Mouse (Mus musculus): Measurements from ENCODE around the gene D630045J12Rik.

Gene D630045J12Rik

DNA sequence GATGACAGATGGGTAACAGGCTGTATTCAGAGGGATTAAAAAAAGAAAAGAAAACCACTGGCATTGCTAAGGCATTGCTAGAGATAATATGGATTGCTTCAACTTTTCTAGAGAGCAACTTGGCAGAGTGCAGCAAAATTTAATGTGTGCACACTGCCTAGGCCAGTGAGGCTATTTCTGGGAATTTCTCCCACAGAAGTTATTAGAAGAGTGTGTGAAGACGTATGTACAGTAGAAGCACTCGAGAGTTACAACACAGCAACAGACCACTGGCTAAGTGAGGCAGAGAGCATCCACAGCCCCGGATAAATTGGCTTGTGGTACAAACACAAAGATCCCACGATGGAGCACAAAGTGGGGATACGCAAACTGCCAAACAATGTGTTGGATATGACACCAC is 11.0 kb downstream of the D630045J12Rik start:
- no peak for DNase-seq (ENCODE audit: low read depth, low spot score)

DNA sequence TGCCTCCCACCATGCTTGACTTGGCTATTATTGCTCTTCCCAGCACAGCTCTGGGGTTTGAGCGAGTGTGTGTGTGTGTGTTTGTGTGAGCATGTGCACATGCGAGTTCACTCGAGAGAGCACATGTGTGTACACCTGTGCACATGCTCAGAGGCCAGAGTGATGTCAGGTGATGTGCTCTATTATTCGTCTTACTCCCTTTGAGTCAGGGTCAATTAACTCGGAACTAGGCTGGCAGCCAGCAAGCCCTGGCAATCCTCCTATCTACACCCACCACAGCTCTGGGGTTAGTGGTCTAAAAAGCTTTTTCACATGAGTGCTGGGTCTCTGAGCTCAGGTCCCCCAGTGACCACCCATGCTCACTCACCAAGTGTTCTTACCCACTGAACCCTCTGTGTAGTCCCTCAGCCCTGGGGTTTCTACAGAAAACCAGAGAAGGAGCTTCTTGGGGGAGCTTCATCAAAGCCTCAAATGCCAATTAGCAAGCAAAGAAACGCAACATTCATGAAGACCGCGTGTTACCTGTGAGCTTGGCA is 11.4 kb downstream of the D630045J12Rik start:
- DNase-seq (ENCODE audit: low read depth, low spot score) = no peak

DNA sequence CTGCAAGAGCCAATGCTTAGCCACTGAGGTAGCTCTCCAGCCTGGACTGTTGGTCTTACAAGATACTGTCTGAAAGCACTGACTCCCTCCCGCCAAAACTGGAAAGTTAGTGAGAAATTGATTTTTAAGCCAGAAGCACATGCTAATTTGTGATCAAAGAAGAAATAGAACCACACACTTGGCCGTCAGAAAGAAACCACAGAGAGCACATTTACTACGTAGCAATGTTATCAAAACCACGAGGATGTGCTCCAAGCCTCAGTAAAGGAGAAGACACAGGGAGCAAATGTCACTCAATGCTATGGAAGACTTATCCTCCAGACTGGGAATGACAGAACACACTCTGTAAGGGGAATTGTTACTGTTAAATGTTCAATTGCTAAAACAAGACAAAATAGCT is 12.3 kb downstream of the D630045J12Rik start:
- no peak for DNase-seq (ENCODE audit: low read depth, low spot score)

DNA sequence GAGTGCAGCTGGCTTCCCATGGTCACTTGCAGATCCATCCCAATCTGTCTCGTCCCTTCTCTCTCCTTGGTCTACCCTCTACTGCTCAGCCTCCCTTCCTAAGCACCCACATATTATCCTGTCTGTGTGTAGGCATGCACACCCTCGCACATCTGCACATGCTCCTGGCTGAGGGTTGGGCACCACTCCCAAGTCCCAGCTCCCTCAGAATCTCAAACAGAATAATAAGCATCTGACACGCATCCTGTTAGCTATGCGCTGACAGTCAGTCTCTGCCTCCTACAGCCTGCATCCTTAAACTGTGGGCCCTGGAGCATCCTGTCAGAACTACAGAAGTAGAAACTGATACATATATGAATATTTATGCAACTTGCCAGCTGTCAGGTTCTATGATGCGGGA is 13.2 kb downstream of the D630045J12Rik start:
- DNase-seq (ENCODE audit: low read depth, low spot score) = no peak

DNA sequence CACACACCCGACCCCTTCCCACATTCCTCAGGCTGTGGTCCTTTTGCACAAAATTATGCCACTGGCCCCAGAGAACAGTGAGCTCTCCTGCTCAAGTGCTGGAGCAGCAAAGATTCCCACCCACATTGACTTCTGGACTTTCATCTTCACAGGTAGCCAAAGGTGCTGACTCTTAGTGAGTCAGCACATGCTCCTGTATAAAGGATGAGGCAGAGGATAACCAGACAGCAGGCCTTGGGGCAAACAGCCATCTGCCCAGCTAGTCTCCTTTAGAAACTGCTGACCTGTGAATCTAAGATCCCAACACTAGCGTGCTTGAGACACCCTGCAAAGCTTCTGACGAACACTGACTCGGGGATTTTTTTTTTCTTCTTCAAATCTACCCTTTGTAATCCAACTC is 15.4 kb downstream of the D630045J12Rik start:
- DNase-seq (ENCODE audit: low read depth, low spot score) = no peak

DNA sequence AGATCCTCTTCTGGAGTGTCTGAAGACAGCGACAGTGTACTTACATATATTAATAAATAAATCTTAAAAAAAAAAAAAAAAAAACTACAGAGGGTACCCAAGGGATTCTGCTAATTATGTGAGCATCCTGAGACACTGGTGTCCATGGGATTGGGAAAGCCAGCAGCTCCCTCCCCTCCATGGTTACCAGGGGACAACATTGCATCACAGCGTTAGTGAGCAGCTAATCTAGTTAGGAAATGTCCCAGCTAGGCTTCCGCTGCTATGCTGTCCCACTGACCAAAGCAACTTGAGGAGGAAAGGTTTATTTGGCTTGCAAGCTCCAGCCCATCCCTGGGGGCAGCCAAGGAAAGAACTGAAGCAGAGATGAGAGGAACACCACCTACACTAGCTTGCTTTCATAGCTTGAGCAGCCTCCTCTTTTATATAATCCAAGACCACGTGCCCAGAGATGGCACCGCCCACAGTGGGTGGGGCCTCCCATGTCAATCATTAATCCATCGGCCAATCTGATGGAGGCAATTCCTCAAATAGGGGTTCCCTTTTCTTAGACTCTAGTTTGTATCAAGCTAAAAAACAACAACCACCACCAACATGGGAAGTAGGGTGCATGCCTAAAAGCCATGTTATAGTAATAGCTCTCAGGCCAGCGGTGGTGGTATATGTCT is 17.7 kb downstream of the D630045J12Rik start:
- DNase-seq (ENCODE audit: low read depth, low spot score) = no peak

DNA sequence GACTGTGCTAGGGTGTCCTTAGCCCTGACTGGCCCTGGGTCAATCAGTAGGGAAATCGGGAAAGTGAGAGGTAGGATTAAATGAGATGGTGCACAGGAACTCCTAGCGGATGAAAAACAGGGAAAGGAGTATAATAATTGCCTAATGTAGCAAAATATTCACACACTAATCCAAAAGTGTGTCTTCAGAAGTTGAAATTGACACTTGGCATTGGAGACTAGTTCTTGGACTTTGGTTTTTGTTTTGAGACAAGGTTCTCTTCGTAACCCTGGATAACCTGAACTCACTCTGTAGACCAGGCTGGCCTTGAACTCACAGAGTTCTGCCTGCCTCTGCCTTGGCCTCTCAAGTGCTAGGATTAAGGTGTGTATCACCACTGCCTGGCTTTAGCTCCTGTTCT is 20.0 kb downstream of the D630045J12Rik start:
- no peak for DNase-seq (ENCODE audit: low read depth, low spot score)

DNA sequence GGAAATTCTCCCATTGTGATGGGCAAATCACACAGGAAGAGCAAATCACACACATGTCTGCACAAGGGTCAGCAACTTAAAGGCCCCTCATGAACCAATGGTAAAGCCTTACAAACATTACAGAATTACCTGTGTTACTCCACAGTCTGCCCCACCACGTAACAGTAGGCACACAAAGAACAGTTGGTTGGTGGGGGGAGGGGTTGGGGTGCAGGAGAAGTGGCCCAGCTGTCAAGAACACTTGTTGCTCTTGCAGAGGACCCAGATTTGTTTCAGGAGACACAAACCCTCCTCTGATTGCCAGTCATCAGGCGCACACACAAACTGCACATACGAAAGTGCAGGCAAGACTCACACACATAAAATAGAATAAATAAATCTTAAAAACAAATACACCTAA is 20.9 kb downstream of the D630045J12Rik start:
- no peak for DNase-seq (ENCODE audit: low read depth, low spot score)

DNA sequence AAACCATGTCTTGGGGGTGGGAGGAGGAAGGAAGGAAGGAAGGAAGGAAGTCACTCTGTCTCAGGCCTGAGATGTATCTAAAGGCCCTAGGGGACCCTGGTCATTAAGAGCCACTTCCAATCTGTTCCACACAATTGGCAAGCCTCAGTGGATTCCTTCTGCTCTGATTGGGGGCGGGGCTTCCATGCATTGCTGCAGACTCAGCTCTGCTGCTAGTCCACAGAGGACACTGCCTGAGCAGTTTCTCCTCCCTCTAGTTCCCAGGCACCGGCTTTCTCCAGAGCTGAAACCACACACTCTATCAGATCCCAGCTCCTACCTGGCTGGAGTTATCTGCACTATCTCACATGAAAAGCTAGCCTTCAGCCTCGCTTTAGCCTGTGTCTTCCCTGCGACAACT is 21.8 kb downstream of the D630045J12Rik start:
- DNase-seq (ENCODE audit: low read depth, low spot score) = no peak

DNA sequence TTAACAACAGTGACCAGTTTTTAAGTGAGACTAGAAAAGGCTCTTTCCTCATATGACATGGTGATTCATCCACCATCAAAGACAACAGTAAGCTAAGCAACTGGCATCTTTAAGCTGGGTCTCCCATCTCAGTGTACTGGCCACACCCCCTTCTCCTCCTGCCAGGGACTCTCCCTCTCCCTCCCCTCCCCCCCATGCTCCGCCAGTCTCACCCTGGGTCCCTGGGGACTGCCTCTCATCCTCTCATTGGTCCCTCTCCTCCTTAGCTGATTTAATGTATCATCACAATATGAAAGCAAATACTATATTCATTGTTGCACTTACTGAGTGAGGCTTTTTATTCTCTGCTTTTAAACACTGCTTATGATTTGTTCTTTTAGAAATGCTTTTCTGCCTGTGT is 29.7 kb downstream of the D630045J12Rik start:
- peak; percentile 26 for DNase-seq (ENCODE audit: low read depth, low spot score)

DNA sequence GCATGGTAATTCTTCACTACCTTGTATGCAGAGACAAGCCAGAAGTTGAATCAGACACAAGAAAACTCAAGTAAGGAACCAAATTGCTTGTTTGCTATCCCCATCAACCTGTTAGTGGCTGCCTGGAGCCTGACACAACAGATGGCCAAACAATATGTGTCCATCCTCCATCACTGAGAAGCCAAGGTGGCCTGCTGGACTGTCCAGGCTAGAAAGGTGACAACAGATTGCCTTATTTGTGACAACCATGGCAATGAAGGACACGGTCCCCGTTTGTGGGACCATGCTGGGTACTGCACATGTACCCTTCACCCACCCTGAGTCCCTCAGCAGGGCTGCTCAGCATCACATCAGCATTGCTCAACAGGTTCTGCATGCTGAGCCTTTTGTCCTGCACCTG is 34.5 kb downstream of the D630045J12Rik start:
- no peak for DNase-seq (ENCODE audit: low read depth, low spot score)

DNA sequence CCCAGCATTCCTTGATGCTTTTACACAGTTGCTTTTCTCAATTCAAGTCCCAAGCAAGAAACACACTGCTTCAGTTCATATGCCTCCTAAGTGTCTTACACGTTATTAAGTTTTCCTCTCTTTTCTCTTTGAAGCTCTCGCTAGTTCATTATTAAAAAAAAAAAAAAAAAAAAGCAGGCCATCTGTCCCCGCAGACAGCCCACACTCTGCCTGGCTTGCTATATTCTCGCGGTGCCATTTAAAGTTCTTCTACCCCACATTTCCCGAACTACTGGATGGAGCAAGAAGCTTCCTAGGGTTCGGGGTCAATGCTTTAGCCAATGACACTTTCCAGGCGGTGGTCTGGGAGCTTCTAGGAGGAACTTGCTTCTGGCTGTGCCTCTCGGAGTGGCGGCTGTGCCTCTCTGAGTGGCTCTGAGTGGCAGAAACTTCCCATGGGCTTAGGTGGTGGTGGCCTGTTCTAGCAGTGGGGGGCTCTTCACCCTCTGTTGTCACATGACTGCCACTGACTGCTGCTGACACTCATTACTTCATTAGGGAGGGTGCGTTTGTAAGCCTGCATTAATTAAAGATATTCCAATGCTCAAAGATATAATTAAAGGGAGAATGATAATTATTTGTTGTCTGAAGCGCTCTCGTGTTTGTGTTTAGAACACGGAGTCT is 38.2 kb downstream of the D630045J12Rik start:
- DNase-seq (ENCODE audit: low read depth, low spot score) = no peak

DNA sequence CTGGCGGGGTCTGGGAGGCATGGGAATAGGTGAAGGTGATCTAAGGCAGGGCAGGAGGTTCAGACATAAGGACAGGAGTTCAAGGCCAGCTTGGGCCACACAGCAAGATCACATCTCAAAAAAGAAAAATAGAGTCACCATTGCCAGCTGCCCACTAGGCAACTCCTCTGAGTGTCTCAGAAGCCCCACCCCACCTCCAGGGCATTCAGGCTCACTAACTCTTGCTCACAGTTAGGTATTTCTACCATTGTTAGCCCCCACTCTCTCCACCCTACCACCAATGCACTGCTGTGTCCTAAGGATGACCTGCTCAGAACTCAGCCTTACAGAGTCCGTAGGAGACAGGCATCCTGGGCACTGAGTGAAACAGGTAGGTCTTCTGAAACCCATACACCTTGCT is 46.2 kb downstream of the D630045J12Rik start:
- no peak for DNase-seq (ENCODE audit: low read depth, low spot score)

DNA sequence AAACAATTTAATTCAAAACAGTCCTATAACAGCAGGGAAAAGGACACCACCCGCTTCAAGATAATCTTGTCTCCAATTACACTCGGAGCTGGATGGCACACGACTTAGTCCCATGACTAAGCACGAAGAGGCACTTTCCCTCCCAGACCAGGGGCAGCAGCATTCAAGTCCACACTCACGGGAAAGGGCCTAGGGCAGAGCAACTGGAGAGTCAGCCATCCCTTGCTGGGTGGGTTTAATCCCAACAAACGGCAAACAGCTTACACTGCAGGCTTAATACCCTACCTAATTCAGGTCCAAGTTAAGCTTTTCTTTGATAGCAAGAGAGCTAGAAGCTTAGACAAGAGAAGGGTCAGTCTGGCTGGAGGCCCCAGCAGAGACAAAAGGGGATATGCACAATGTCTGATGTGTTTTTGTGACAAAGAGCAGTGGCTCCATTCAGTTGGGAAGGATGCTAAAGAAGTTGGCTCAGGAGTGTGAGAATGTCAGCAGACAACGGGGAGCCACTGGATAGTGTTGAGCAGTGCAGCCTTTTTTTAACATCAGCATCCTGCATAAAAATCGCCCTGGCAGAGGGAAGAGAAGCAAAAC is 46.8 kb downstream of the D630045J12Rik start:
- DNase-seq (ENCODE audit: low read depth, low spot score) = no peak

DNA sequence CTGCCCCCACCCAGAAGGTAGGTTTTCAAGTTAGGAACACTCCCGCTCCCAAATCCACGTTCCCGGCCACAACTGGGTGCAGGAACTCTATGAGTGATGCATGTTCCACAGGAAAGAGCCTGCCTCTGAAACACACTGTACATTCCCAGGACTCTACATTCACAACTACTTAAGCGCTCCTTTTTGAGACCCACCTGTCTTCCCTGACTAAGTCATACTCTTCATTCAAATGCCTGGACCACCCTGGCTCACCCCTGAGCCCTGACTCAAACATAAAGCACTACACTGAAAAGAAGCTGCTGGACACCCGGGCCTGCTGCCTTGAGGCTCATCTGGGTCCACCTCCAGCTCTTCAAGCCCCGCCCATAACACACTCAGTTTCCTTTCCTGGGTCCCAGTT is 48.4 kb downstream of the D630045J12Rik start:
- DNase-seq (ENCODE audit: low read depth, low spot score) = no peak

DNA sequence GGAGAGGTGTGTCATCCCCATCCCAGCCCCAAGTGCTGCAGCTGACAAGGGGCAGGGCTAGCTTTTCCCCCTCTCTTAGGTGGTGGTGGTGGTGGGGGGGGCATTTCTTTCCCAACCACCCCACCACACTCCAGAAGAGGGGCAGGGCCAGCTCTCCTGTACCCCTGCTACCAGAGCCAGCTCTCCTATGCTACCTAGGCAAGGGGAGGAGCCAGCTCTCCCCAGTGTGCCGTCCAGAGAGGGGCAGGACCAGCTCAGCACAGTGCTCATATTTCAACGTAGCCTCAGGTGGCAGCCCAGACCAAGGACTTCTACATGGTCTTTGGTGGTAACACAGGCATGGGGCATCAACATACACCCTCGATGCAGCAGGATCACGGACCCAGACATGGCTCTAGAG is 50.0 kb downstream of the D630045J12Rik start:
- DNase-seq (ENCODE audit: low read depth, low spot score) = no peak

DNA sequence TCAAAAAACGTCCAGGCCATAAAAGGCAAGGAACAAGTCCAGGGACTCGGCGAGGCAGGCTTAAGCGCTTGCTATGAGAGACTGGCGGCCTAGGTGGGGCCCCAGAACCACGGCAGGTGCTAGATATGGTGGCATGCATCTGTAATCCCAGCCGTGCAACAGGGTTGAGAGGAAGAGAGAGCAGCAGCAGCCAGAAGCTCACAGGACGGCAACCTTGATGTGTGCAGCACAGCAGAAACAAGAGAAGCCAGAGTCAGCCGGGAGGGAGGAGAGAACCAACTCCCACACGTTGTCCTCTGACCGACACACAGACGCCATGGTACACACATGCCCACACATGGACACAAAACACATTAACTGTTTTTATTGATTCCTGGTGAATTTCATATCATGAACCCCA is 51.0 kb downstream of the D630045J12Rik start:
- no peak for DNase-seq (ENCODE audit: low read depth, low spot score)

DNA sequence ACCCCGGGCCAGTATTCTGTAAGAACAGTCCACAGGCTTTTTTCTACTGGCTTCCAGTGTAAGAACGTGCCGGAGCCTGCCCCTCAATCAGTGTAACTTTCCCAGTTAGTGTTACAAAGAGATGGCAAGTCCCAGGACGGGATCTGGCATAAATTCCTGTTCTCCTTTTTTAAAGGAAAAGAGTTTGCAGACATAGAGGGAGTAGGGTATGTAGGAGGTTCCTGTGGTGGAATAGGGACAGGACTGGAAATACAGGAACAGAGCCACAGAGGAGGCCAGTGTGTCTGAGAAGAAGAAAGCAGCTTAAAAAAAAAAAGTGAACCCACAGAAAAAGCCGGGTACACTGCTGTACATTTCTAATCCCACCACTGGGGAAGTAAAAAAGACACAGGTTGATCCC is 52.3 kb downstream of the D630045J12Rik start:
- DNase-seq (ENCODE audit: low read depth, low spot score) = no peak

DNA sequence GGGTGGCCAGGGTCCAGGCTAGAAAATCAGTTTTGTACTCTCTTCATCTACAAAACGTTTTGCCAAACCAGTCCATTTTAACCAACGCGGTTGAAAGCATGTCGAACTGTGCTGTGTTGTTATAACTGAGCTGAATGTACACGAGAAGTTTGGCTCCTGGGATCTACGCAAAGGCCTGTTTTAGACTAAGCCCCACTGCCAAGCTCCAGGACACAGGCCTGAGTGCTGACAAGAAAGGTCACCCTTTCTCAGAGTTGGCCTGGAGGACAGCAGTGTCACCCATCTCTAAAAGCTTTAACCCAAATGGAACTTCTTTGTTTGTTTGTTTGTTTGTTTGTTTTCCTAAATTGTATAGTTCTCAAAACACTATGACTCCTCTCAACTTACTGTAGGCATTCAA is 54.2 kb downstream of the D630045J12Rik start:
- no peak for DNase-seq (ENCODE audit: low read depth, low spot score)

DNA sequence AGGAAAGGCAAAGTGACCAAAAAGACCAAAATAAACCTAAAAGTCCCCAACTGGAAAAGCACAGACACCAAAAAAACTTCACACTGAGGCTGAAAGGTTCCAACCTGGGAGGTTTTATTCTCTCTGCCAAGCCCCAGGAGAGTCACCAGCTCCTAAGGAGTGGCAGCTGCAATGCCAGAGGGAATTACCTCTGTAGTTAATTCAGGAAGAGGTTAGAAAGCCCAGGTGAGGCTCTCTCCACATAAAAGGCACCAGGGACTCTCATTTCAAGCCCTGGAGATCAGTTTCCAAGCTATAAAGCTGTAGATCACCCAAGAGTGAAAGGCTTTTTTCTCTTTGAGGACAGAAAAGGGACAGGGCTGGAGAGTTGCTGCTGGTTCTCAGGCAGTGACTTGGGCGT is 55.1 kb downstream of the D630045J12Rik start:
- DNase-seq (ENCODE audit: low read depth, low spot score) = no peak

DNA sequence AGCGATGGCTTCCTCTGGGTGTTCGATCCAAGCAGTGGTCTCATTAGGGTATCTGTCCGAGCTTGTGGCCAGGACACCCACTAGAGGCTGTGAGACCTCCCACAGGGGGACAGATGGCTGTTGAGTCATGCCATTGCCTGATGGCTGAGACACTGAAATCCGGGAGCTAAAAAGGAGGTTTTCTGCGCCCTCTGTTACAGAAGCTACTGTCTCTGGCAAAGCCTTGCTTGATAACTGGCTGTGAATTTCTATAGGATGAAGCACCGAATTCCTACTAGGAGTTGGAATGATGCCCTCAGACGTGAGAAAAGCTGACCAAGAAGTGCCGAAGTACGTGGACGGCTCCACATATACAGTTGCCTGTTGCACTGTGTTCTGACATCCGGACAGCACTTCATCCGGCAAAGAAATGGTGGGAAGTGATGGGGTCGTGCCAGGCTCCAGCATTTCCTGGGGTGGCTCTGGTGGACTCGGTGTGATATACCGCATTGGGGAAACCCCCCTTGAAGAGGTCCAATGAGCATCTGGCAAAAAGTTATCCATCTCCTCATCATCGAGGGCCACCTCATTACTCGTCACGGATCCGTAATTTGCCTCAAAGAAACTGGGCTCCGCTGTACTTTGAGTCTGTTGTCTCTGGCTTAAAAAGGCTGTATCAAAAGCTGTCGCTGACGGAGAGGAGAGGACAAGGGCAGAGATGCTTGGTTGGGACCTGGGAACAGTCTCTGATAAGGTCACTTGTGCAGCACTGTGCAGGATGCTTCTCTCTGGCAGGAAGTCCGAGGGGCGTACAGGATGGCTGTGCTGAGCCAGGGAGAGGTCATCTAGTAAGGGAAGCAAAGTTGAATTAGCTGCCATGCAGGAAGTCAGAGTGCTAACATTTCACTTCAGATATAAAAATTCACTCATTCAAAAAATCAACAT is 57.3 kb downstream of the D630045J12Rik start:
- no peak for DNase-seq (ENCODE audit: low read depth, low spot score)

DNA sequence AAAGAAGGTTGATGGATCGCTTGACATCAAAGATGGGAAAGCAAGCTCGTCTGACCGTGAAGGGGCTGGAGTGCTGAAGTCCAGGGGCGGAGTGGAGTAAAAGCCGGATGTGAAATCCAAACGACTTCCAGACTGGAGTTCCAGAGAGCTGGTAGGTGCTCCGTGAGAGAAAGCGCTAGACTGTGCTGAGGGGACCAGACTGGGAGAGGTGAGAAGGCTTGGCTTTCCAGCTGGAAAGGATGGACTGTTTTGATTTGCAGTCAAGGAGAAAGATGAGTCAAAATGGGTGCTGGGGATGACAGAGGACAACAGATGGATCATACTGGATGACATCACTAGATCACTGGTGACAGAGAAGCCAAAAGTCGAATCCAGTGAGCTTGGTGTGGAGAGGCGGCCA is 58.5 kb downstream of the D630045J12Rik start:
- no peak for DNase-seq (ENCODE audit: low read depth, low spot score)

Data from A20 (cell line).